Mouse (Mus musculus) cerebellum, adult 18-20 months (tissue): ENCODE measurements around the gene Gphn.
"Not testable (repeated sequence)": the region's sequence is repeated elsewhere in the genome, so short reads cannot be mapped to it uniquely, and the experiment has no call there.

Experiments used
- DNase-seq, 2 experiments: peaks; one replicate each; pipeline ENCODE4 v3.0.0; 2021

Gene Gphn

DNA sequence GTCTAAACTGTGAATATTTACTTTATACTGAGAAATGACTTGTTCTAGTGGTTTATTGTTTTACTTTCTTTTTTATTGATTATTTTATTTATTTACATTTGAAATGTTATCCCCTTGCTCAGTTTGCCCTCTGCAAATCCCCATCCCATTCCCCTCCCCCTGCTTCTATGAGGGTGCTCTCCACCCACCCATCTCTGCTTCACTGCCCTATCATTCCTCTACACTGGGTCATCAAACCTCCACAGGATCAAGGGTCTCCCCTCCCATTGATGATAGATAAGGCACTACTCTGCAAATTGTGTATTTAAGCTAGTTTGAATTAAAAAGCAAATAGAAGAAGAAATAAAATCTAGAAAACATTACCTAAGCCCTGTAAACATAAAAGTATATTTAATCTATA is 163.1 kb downstream of the Gphn start:
- no peak for DNase-seq

DNA sequence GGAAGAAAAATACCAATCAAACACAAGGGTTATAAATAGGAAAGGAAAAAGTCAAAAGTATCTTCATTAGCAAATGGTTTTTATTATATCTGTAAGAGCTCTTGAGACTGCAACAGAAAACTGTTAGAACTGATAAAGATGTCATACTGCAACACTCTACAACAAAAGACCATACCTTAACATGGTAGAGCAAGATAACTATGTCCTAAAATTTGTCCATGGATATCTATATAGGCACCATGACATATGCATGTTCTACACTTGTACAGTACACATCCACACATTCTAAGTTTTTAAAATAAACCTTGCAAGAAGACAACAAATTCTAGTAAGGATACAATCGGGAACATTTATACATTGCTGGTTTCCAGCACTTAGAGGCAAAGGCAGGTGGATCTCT is 169.1 kb downstream of the Gphn start:
- no peak for DNase-seq

DNA sequence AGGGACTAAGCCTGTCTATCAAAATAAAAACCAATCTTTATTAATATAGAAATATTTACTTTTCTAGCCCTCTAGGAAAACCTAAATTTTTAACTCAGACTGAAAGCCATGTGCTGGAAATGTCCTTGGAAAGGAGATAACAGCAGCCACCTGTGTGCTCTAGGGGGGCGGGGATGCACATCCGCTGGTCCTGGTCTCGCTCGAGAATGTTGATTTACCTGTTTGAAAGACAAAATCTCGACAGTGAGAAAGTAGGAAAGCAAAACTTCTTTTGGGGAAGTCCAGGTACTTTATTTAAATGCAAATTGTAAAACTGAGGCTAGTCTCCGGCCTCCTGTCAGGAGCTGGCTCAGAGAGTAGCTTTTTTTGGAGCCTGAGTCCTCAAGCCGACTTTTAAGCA is 181.3 kb downstream of the Gphn start:
- not testable (repeated sequence) for DNase-seq

DNA sequence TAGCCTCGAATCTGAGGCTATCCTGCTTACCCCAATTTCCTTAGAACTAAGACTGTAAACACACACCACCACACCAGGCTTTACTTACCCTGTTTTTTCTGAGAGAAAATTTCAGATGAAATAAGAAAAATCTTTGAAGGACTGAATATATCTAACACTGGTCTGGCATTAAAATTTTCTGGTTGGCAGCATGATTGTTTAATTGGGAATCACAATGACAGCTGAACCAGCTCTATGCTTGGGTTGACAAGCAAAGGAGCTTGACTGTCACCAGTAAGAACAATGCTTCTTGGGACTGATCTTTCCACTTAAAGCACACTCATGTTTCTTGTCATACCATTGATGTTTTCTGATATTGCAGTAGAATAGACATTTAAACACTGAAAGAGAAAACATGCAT is 296.0 kb downstream of the Gphn start:
- DNase-seq, result no peak

DNA sequence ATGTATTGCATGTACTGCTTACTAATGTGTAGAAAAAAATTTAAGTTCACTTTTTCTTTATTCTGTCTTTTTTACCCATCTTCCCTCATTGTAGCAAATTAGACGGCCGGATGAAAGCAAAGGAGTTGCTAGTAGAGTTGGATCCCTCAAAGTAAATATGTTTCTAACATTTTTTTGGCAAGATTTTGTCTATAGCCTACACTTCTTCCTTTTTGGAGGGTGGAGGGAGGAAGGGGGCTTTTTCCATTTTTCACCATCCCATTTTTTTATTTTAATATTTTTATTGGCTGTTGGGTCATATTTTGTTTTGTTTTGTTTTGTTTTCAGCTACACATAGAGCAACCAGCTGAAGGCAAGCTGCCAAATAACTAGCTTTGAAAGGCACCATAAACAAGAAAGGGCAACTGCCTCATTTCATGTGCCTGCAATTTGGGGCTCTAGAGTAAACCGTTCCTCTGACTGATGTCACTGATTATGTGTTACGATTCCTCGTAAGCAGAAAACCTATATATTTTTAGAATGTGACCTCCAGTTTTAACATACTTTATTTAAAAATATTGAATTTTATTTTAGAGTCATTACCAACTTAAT is 296.7 kb downstream of the Gphn start:
- DNase-seq, result no peak

DNA sequence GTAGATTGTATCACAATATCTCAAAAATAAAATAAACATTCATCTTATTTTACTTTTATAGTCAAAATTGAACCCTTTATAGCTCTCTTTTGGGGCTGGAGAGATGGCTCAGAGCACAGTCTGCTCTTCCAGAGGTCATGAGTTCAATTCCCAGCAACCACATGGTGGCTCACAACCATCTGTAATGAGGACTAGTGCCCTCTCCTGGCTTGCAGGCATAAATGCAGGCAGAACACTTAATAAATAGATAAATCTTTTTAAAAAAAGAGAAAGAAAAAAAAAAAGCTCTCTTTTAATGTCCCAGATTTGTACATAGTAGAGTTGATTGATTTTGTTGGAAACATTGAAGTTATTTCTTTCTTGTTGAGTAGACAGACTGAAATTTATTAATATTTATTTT is 311.4 kb downstream of the Gphn start:
- not testable (repeated sequence) for DNase-seq

DNA sequence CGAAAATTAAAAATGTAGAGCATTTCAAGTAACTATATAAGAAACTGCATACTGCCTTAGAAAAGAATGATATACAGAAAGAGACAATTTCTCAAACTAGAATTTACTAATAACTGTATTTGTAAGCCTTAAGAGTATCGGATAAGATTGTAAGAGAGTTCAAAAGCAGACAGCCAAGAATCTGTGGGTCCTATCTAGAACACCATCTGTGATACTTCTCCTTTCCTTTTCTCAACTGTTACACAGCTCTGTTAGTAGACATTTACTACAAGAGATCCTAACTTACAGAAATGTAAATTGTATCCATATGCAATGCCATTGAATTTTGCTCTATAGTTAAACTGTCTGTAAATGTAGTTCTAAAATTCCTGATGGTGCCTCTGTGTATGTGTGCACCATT is 324.7 kb downstream of the Gphn start:
- DNase-seq, result no peak

DNA sequence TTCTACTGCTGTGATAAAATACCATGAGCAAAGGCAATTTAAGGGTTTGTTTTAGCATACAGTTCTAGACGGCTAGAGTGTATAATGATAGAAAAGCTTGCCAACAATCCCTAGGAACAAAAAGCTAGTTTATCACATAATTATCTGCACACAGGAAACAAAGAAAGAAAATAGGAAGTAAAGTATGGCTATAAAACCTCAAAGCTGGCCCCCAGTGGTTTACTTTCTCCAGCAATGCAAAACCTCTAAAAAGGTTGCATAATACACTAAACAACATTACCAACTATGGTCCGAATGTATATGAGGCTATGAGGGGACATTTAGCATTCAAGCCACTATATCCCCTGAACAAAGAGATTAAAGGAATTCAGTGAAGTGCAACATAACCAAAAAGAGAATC is 405.6 kb downstream of the Gphn start:
- no peak for DNase-seq

DNA sequence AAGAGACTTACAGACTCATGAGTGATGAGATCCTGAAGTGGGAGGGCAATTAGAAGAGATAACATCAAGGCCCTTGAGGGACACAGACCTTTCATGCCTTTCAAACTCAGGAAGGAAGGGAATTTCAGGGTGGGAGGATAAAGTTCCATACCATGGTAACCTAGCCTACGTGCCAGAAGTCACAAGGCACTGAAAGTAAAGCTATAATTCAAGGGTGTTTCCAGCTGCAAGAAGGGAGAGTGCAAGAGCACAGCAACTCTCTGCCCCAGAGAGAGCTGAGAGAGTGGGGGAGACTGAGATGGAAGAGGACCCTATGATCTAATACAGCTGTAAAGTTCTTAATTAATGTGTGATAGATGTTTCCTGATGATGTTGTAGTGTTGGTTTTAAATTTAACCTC is 413.3 kb downstream of the Gphn start:
- no peak for DNase-seq

DNA sequence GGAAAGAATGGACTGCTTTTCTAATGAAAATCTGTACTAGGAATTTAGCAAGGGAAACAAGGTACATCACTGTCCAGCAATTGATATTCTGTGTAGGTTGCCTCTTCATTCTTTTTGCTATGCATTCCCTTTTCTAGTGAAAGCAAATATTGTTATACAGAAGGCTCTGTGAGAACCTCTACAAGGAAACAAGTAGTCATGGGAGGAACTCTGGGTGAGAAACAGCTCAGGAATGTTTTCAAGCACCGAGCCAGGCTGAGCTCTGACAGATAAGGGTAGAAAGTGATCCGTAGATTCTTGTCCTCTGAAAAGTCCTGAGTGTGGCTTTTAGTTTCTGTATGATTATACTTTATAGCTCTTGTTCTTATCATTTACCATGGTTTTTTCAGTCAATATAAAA is 413.9 kb downstream of the Gphn start:
- DNase-seq, result no peak

DNA sequence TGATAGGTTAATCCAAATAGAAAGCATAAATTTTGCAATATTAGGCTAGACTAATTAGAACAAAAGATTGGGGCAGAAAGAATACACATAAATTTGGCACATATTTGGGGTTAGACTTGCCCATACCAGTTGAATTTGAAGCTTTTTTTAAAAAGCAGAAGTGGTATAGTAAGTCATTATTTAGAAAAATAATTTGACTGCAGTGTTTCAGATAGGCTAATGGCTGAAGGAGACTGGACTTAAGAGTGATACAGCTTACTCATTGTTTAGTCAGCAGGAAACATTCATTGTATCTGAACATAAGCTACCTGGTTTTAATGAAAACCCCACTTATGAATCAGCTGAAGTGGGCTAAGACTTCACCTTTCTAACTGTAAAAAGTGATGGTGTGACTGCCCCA is 415.0 kb downstream of the Gphn start:
- DNase-seq, result no peak

DNA sequence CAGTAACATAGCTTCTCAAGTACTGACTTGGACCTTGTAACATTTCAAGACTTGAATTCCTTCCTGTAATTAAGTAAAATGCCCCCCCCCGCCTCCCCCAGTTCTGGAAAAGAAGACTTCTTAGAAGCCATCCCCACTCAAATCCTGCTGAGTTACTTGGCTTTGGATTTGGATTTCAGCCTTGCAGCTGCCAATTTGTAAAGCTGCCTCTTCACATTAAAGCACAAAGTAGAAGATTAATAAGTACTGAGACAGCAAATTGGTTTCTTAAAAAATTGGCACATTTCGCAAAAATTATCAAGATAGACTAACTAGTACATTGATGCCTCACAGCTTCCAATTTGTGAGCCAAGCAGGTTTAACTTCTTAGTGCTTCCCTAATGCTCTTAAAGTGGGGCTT is 417.5 kb downstream of the Gphn start:
- no peak for DNase-seq

DNA sequence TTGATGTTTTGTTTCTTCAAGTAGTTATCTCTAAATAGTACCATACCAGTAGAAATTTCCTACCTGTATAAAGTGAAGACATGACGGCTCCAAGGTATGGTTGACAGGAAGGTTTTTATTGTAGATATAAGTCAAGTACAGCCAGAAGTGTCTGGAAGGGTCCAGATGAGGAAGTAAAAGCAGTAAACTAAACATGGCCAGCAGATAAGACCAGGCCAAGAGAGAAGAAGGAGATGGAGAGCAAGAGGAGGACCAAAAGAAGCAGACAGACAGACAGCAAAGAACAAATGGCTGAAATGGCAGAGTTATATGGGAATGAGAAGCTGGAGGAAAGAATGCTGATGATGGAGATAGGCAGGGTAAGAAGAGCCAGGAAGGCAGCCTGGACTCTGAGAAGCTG is 419.1 kb downstream of the Gphn start:
- no peak for DNase-seq

DNA sequence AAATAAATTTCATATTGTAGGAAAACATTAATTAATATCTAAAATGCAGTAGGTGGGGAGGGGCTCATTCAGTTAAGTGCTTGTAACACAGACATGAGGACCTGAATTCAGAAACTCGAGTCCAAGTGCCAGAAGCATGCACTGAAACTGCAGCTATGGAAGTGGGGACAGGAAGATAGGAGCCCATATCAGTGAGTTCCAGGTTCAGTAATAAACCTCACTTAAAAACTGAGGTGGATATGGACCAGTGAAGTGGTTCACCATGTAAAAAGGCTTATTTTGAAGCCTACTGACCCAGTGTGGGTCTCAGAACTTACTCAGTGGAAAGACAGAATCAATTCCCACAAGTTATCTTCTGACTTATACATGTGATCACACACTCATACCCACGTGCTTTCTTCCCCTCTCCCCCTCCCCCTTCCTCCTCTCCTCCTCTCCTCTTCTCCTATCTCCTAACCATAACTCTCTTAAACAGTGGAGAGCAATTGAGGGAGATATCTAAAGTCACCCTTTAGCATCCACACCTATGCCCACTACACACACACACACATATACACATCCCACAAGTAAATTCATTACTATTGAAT is 433.6 kb downstream of the Gphn start:
- no peak for DNase-seq

DNA sequence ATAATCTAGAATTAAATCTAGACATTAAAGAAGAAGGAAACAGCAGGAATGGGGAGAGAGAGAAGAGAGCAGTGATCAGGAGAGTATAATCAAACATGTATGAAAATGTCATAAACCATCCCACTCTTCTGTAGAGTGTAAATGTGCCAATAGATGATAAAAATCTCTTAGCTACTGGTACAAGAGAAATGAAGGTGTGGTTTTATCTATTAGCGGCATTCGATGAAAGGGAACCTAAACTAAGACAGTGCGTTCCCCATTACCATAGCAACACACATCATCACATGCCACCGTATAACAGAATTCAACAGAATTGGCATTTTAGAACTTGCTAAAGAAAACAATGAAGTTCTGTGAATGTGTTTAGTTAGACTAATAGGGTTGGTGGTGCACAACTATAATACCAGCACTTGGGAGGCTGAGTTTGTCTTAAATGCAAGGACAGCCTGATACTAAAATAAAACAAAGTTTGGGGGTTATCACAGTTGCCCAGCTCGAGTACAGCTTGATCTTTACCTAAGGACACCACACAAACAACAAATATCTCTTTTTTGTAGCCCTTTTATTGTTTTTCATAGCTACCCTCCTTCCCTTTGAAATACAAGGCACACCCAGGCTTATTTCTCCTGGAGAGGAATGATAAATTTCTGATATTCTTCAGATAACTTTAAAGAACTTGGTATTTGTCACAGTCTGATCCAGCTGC is 452.1 kb downstream of the Gphn start:
- DNase-seq, result no peak

DNA sequence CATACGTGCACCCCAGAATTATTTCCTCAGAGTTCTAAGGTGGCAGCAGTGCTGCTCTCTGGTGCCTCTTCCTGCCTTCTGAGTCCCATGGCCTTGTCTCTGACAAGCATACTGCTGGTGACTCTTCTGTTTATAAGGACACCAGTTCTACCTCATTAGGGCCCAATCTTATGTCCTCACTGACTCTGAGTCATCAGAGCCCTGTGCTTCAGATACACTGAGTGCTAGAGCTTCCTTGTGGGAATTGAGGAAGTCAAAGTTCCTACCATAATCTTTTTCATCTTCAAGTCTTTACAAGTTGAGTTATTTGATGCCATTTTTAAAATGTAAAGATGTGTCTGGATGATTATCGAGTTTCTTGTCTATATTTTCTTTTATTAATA is 452.6 kb downstream of the Gphn start:
- DNase-seq, result no peak

DNA sequence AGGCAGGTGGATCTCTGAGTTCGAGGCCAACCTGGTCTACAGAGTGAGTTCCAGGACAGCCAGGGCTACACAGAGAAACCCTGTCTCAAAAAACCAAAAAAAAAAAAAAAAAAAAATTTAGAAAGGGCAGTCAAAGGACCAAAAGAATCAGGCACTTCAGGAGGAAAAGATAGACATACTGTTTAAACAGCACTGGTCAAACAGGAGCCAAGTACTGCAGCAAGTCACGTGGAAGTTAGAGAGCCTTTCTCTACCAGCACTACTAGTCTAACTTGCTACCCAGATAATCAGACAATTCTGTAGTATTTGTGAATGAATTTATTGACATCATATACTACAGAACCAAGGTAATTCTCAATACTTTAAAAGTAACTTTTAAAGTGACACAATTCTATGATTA is 454.9 kb downstream of the Gphn start:
- DNase-seq, result no peak

DNA sequence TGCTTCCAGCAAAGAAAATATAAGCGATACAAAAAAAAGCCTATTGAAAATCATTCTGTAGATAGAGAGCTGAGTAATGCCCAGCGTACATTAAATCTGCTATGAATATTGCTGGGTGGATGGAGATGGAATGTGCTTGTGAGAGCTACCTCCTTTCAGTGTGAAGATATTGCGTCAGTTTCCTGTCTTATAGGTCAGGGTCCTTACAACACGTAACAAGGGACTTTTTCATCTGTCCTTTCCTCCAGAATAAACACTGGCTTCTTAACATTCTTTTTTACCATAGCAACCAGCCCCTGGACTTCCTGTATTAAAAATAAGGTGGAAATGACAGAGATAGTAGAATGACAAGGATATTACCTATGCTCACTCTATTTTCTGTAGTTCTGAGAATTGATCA is 456.1 kb downstream of the Gphn start:
- DNase-seq, result no peak

DNA sequence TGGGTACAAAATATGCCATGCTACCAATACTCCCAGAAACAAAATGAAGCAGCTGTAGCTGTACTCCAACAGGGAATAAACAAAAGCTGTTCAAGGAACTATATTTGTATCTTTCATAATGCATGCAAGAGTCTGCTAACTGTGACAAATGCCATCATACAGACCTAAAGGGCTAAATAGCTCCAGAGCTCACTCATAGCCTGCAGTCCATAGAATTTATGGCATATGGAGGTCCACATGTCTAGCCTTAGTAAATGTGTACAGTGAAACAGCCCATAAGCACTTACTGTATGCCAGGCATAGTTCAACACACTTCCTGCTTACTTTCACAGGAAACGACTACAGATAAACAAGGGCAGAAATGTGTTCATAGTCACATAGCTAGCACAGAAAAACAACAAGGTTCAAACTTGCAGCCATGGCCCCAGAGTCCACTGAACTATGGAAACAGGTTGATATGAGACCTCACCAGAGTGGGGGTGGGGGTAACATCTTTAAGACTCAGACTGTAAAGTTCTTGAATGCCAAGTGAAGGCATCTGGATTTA is 459.6 kb downstream of the Gphn start:
- DNase-seq, result no peak

DNA sequence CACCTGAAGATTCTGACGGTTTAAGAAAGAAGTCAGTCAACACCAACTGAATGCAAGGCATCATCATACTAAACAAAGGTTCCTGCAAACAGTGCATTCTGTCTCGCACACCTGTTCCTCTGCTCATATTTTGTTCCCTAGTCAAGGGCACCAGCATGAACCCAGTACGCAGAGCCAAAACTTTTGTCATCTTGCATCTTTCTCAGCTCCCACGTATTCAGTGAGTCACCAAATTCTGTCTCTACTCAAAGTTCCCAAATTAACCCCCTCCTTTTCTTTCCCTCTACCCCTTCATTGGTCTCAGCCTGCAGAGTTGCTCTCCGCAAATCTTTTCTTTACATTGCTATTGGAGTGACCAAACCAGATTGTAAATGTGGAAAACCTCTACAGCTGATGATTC is 462.7 kb downstream of the Gphn start:
- DNase-seq, result no peak

DNA sequence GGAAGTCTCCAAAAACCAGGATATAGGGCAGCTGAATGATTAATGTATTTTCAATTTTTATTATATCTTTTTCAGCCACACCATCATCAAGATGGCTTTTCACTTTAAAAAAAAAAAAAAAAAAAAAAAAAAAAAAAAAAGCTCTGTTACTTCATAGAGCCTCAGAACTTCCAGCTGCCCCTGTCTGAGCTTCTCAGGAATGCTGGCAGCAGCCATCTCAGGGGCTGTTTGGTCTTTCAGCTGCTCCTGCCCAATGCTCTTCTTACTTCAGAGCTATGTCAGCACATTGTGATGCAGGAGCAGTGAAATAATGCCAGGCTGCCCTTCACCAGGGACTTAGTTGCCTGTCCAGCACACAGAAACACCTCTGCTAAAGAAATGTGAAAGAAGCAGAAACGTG is 465.1 kb downstream of the Gphn start, which contains the start of gene Fam71d:
Gene Fam71d (plus strand): TSS at position 211 of the 400 bp plus-strand sequence.
- no peak for DNase-seq

DNA sequence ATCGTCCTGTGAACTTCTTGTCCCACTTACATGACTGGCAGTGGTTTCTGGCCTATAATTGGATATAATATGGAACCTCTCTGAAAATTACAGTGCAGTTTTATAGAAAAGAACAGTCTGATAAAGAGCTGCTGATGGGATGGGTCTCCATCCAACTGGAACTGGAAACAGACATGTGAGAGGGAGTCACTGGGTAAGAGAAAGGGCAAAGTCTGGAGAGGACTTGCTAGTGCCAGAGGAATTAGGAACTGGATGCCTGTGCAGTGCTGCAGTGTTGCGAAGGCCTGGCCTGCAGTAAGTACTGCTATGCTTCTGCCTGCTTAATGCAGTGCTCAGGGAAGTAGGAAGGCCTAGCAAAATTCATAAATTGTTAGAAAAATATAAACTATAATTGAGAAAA is 467.1 kb downstream of the Gphn start:
- no peak for DNase-seq

DNA sequence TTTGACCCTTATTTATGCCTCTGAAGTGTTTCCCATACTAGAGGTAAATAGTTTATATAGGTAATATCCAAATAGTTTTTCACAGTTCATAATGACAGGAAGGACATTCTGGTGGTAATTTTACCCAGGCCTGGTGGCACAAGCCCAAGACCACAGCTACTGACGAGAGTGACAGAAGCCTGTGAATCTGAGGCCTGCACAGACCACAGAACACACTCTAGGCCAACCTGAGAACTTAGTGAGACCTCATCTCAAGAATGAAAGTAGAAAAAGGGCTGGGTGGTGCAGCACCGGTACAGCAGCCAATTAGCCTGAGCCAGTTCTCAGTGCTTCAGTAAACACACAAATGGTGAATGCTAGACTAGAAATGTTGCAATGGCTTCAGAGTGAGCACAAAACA is 491.6 kb downstream of the Gphn start:
- DNase-seq, result no peak

DNA sequence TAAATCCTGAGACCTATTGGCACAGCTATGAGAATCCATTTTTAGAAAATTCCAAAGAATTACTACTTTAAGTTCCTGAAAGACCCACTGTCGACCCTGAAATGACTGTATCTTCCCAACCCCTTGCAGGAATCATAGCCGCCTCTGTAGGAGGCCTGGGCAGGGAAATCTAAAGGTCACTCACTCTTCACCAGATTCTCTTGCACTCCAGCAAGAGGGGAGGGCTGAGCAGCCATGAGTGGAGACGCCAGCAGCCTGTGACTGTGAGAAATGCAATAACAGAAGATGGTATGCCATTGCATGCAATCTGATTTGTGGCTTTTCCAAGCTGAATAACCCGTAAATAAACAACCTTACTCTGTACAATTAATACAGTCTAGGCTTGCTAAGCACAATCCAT is 501.5 kb downstream of the Gphn start:
- no peak for DNase-seq
